Mouse (Mus musculus): Measurements from ENCODE around the gene Sprr1b. TPM values are rescaled to one million over a fixed set of nuclear protein-coding genes. Genes with fewer than 3 reads are reported as not detected.

Gene Sprr1b
- polyA plus RNA-seq, 1 experiment from 2014 or later = not detected

DNA sequence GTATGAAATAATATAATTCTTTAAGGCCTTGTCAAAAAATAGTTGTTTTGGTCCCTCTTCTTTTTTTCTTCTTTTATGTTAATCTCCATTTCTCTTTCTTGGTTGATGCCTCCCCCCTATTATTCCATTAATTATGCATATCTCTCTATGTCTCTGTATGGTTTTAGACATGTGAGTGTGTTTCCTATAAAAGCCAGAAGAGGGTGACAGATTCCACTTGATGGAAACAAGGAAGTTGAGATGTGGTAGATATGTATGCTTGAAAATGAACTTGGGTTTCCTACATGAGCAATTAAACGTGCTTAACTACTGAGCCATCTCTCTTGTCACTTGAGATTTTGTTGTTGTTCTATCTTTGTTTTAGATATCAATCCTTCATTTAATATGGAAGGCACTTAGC lies 44.3 kb downstream of the Sprr1b start:
- no peaks in the 10 kb centered on the region for H3K27me3 ChIP-seq (ENCODE audit: low read depth, poor library complexity, severe bottlenecking)
- H3K36me3 ChIP-seq = no peaks in the 10 kb centered on the region
- DNase-seq (ENCODE audit: low spot score) = no peak
- H3K27ac ChIP-seq = no peak overlapping the region
- no peak overlapping the region for H3K4me3 ChIP-seq
- H3K9me3 ChIP-seq (replicated peaks) = no peaks in the 10 kb centered on the region
- no peaks in the 10 kb centered on the region for H3K4me1 ChIP-seq
- 59% methylated on average over 1 of the region's 1 CpGs for WGBS

Other genes starting within 250 kb of the Sprr1b start
- not detected in 2 replicates for gene Sprr2a1, start 223.0 kb downstream of the Sprr1b start, polyA plus RNA-seq (2016; fragmentation: Nextera tagmentation; extraction: Ambion mirVana)
- gene Sprr2a2, start 222.9 kb downstream of the Sprr1b start, polyA plus RNA-seq (2016; fragmentation: Nextera tagmentation; extraction: Ambion mirVana) = 0.21 TPM in 1 of 2 replicates, not detected in the other
- not detected in 2 replicates for gene Sprr2a3, start 153.4 kb downstream of the Sprr1b start, polyA plus RNA-seq (2016; fragmentation: Nextera tagmentation; extraction: Ambion mirVana)
- gene Sprr2b, start 122.2 kb downstream of the Sprr1b start, polyA plus RNA-seq (2016; fragmentation: Nextera tagmentation; extraction: Ambion mirVana) = not detected in 2 replicates
- gene Sprr2d, start 99.6 kb downstream of the Sprr1b start, polyA plus RNA-seq (2016; fragmentation: Nextera tagmentation; extraction: Ambion mirVana) = not detected in 2 replicates
- not detected in 2 replicates for gene Sprr2e, start 86.6 kb downstream of the Sprr1b start, polyA plus RNA-seq (2016; fragmentation: Nextera tagmentation; extraction: Ambion mirVana)
- gene Sprr2f, start 73.6 kb downstream of the Sprr1b start, polyA plus RNA-seq (2016; fragmentation: Nextera tagmentation; extraction: Ambion mirVana) = not detected in 2 replicates
- gene Sprr2h, start 53.1 kb downstream of the Sprr1b start, polyA plus RNA-seq (2016; fragmentation: Nextera tagmentation; extraction: Ambion mirVana) = not detected in 2 replicates
- not detected in 2 replicates for gene Sprr2i, start 30.8 kb downstream of the Sprr1b start, polyA plus RNA-seq (2016; fragmentation: Nextera tagmentation; extraction: Ambion mirVana)
- not detected in 2 replicates for gene Sprr2j-ps, start 20.7 kb downstream of the Sprr1b start, polyA plus RNA-seq (2016; fragmentation: Nextera tagmentation; extraction: Ambion mirVana)
- 7.4 and 9.1 TPM in 2 replicates for gene Gm9774, start 9.4 kb downstream of the Sprr1b start, polyA plus RNA-seq (2016; fragmentation: Nextera tagmentation; extraction: Ambion mirVana)
- not detected in 2 replicates for gene Sprr2k, start 6.2 kb downstream of the Sprr1b start, polyA plus RNA-seq (2016; fragmentation: Nextera tagmentation; extraction: Ambion mirVana)
- not detected in 2 replicates for gene Sprr3, start 19.9 kb upstream of the Sprr1b start, polyA plus RNA-seq (2016; fragmentation: Nextera tagmentation; extraction: Ambion mirVana)
- not detected in 2 replicates for gene Sprr1a, start 47.1 kb upstream of the Sprr1b start, polyA plus RNA-seq (2016; fragmentation: Nextera tagmentation; extraction: Ambion mirVana)
- gene Sprr4, start 61.7 kb upstream of the Sprr1b start, polyA plus RNA-seq (2016; fragmentation: Nextera tagmentation; extraction: Ambion mirVana) = not detected in 2 replicates
- gene 2310046K23Rik, start 95.7 kb upstream of the Sprr1b start, polyA plus RNA-seq (2016; fragmentation: Nextera tagmentation; extraction: Ambion mirVana) = not detected in 2 replicates
- not detected in 2 replicates for gene Ivl, start 134.9 kb upstream of the Sprr1b start, polyA plus RNA-seq (2016; fragmentation: Nextera tagmentation; extraction: Ambion mirVana)
- gene Smcp, start 150.2 kb upstream of the Sprr1b start, polyA plus RNA-seq (2016; fragmentation: Nextera tagmentation; extraction: Ambion mirVana) = not detected in 2 replicates
- not detected in 2 replicates for gene 2210017I01Rik, start 168.7 kb upstream of the Sprr1b start, polyA plus RNA-seq (2016; fragmentation: Nextera tagmentation; extraction: Ambion mirVana)
- not detected in 2 replicates for gene Lce6a, start 182.9 kb upstream of the Sprr1b start, polyA plus RNA-seq (2016; fragmentation: Nextera tagmentation; extraction: Ambion mirVana)
- not detected in 2 replicates for gene Lce1a1, start 209.5 kb upstream of the Sprr1b start, polyA plus RNA-seq (2016; fragmentation: Nextera tagmentation; extraction: Ambion mirVana)
- gene Lce1b, start 218.1 kb upstream of the Sprr1b start, polyA plus RNA-seq (2016; fragmentation: Nextera tagmentation; extraction: Ambion mirVana) = not detected in 2 replicates
- gene Lce1a2, start 231.5 kb upstream of the Sprr1b start, polyA plus RNA-seq (2016; fragmentation: Nextera tagmentation; extraction: Ambion mirVana) = not detected in 2 replicates
- not detected in 2 replicates for gene Lce1c, start 240.5 kb upstream of the Sprr1b start, polyA plus RNA-seq (2016; fragmentation: Nextera tagmentation; extraction: Ambion mirVana)
- gene Lce1d, start 248.4 kb upstream of the Sprr1b start, polyA plus RNA-seq (2016; fragmentation: Nextera tagmentation; extraction: Ambion mirVana) = not detected in 2 replicates